Mouse (Mus musculus) bone marrow, adult 2 months (tissue): ENCODE data around the gene Gm9732.
"Not testable (repeated sequence)": the region's sequence is repeated elsewhere in the genome, so short reads cannot be mapped to it uniquely, and the experiment has no call there.

ENCODE experiments used
- CTCF ChIP-seq: fragments of 200-500 bp; IDR thresholded peaks from 2 replicates; pipeline ENCODE4 v1.5.1; 2011; ENCODE audit warnings: low read length, control low read depth; ENCODE audit not compliant: control insufficient read depth, insufficient read depth
- POLR2A ChIP-seq: fragments of 200-500 bp; IDR thresholded peaks from 2 replicates; pipeline ENCODE4 v1.6.1; 2011; ENCODE audit warnings: low read depth, mild to moderate bottlenecking, control low read depth, low read length, borderline replicate concordance; ENCODE audit not compliant: control insufficient read depth

DNA sequence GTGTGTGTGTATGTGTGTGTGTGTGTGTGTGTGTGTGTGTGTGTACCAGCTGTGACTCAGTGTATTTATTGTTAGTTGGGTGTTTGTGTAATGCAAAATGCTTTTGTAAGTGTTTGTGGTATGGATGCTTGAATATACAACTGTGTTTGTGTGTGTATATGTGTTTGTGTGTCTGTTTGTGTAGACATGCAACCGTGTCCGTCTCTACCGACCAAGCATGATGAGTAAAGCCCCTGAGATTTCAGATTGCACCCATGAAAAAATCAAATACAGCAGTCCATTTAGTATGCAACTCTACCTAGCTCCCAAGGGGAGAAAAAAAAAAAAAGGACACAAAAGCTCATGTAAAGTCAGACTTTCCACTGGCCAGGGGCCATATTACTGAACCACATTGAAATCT, 11.4 kb upstream of the Gm9732 start:
- TF ChIP-seq POLR2A, CTCF: not testable (repeated sequence)
